Mouse (Mus musculus) left cerebral cortex, adult 2 months (tissue): ENCODE measurements around the gene Tsks. TPM values are rescaled to one million over a fixed set of nuclear protein-coding genes. Genes with fewer than 3 reads are reported as not detected.
A peak's percentile ranks its signal among the peaks of the same experiment; 100 is the strongest.

Experiments
- DNase-seq, 2 experiments: peaks; one replicate each; pipeline ENCODE4 v3.0.0; 2021 to 2022; ENCODE audit warnings: low spot score in 2 of 2, mixed read lengths in 1 of 2; ENCODE audit errors: extremely low spot score in 1 of 2
- H3K27ac ChIP-seq: fragments of 200-600 bp; 2 replicates; pipeline ENCODE4 v1.8.1; 2022
- H3K4me3 ChIP-seq: fragments of 200-600 bp; 2 replicates; pipeline ENCODE4 v1.8.1; 2022
- CTCF ChIP-seq: fragments of 200-600 bp; IDR thresholded peaks from 2 replicates; pipeline ENCODE4 v1.8.1; 2022; ENCODE audit warnings: antibody characterized with exemption, mild to moderate bottlenecking, moderate library complexity
- intact Hi-C: fragments of 180-260 bp; cut with DNase I; formaldehyde crosslinking; loops from one replicate; pipeline ENCODE4 v1.15.1; 2025
- long read RNA-seq, 2 experiments: library from polyadenylated mRNA; stranded (forward); transcript quantifications; one replicate each; pipeline ENCODE4 v2.0.0; 2021; ENCODE audit warnings: borderline mapping rate in 2 of 2
- total RNA-seq, 2 experiments: library from RNA; stranded (reverse); gene quantifications; 2 replicates each; pipeline ENCODE4 v1.2.3; 2021

The Tsks gene
- total RNA-seq: 1 to 10 TPM; 2.8 to 3.0 TPM
- long read RNA-seq, experiment 1, partial matches to known transcripts: 0 of 2 reads
- long read RNA-seq, experiment 1, other reads (novel, unspliced or antisense): 2 of 2 reads
- long read RNA-seq, experiment 2, partial matches to known transcripts: 1 of 3 reads
- long read RNA-seq, experiment 2, other reads (novel, unspliced or antisense): 2 of 3 reads

DNA sequence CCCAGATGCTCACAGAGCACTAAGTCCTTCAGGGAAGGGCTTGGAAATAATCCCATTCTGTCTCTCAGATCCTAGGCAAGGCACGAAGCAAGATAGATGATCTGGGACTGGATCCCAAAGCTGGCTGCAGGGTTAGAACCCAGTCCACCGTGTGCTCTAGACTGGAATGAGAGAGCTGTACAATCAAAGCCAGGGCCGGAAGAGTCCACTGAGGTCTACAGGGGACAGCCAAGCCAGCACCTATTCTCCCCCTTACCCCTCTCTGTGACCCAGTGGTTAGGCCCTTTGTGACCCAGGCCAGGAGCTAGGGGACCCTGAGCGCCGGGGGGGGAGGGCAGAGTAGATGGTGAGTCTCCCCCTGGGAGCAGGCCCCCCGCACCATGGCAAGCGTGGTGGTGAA is at the start of gene Tsks:
TSS of gene Tsks (plus strand) at position 301 of the 400 bp plus-strand sequence.
- no peak for TF ChIP-seq CTCF
- DNase-seq: no peak
- H3K4me3 ChIP-seq: no peak within 1 kb of the TSS
- H3K27ac ChIP-seq: no peak within 1 kb of the TSS
- intact Hi-C loops: no loop called here

DNA sequence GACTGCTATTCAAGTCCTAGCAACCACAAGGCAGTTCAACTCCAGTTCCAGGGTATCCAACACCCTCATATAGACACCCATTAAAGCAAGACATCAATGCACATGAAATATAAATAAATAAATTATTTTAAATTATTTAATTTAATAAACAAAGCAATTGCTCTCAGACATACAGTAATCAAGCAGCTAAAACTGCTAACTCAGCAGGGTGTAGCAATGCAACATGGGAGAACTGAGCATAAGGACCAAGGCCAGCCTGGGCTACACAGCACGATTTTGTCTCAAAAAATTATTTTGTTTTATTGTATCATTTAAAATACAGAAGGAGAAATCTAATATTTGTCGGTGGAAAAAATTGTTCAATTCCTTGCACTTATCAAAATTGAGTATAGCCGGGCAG is 48.8 kb upstream of the Tsks start:
- H3K4me3 ChIP-seq: no peak overlapping the region
- H3K27ac ChIP-seq: peak overlapping the region; percentile 100
- intact Hi-C loops: no loop called here
- DNase-seq: no peak
- TF ChIP-seq CTCF: no peak

DNA sequence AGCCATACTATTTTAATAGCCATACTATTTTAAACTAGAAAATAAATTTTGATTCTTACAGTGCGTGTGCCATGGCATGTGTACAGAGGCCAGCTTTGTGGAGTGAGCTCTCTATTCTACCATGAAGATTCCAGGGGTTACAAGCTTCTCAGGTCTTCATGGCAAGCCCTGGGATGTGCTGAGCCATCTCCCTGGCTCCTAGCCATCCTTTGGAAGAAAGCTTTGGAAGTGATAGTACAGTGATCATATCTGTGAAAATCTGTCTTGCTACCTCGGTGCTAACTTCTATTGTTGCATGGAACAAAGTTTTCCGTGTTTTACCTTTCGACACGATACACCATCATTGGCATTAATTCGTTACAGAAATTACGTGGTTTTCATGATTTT is 47.8 kb upstream of the Tsks start:
- Histone ChIP-seq H3K4me3 (peak overlapping the region; percentile 59), H3K27ac (peak overlapping the region; percentile 93)
- TF ChIP-seq CTCF: no peak
- intact Hi-C loops: no loop called here
- DNase-seq: no peak

DNA sequence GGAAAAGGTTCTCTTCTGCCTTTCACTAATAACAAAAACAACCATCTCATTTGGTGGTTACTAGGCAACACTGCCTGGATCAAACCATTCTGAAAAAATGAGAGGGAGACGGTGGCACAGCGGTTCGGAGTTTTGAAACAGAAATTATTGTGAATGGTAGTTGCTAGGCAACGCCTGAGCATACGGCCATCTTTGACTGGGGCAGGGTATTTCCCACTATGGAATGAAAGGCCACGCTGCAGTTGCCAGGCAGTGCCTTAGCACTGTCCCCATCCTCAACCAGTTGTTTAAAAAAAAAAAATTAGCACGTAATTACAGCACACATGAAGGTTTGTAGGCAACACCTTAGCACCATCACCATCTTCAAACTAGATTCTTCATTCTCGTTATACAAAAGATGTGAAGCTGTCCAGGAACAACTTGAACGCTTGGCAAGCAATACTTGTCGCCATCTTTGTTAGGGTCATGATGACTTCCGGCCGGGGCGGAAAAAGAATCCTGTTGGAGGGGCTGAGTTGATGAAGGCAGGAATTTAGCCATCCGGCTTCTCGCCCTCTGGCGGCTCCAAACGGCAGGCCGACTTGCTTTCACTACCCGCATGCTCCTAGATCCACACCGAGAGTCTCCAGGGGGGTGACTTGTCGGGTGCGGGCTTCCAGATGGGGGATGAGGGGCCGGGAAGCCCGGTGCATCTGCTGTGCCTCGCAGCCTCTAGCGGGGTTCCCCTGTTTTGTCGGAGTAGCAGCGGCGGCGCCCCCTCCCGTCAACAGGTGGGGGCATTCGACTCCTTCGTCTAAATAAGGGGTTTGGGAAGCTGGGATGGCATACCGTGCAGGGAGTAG is 47.2 kb upstream of the Tsks start, which contains the start of gene Fuz:
TSS of gene Fuz (plus strand) at position 487 of the 842 bp plus-strand sequence.
- peak; percentile 86 to 90 for DNase-seq
- Histone ChIP-seq H3K27ac (peak within 1 kb of the TSS; percentile 93), H3K4me3 (peak within 1 kb of the TSS; percentile 59)
- intact Hi-C loops: loop anchor here (1.0 kb wide), 1 partner anchor 27 kb away; the partner anchor contains the start of gene Ptov1
- peak; percentile 76 for TF ChIP-seq CTCF

DNA sequence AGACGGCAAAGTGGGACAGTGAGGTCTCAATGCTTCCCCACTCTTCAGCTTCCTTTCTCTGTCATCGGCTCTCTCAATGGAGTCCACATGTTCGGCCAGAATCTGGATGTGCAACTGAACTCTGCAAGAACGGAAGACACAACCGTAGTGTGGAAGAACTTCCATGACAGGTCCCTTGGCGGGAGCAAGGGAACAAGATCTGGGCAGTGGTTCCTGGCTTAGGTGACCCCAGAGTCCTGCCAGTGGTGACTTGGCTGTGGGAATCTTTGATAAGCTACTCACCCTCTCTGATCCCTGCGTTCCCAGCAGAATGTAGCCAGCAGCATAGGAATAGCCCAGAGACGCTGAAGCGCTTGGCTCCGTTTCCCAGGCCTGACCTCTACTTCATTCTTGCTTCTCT is 46.5 kb upstream of the Tsks start:
- intact Hi-C loops: loop anchor here (1.0 kb wide), 1 partner anchor 27 kb away; the partner anchor contains the start of gene Ptov1
- Histone ChIP-seq H3K4me3 (peak overlapping the region; percentile 59), H3K27ac (peak overlapping the region; percentile 93)
- no peak for DNase-seq
- no peak for TF ChIP-seq CTCF

DNA sequence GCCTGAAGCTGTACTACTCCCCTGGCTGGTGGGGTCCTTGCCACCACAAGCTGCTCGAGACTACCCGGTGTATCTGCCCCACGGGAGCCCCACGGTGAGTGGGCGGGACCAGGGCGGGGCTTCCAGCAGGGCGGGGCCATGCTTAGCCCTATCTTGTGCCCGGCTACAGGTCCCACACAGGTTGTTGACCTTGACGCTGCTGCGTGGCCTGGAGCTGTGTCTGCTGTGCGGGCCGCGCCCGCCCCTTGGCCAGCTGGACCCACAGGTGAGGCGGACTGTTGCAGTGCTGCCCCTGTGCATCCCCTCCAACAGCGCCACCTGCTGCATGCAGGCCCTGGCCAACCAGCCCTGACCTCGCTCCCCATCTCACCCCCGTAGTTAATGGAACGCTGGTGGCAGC is 44.4 kb upstream of the Tsks start:
- no peak overlapping the region for H3K4me3 ChIP-seq
- peak; percentile 27 for TF ChIP-seq CTCF
- DNase-seq: no peak
- H3K27ac ChIP-seq: no peak overlapping the region; the same call in 1 of the 2 replicates
- intact Hi-C loops: no loop called here

DNA sequence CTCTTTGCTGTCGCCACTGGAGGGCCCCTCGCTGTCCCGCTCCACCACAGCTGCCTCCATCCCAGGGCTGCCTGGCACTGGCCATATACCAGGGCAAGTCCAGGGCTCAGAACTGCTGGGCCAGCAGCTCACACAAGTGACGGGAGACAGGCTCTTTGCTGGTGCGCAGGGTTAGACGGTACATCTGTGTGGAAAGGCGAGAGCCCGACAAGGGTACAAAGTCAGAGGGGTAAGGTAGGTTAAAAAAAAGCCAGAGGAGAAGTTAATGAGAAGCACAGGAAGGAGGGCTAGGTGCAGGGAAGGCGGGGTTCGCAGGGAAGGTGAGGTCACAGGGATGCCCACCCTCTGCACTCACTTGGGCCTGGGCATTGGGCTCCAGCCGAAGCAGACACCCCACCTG is 42.4 kb upstream of the Tsks start:
- no peak for DNase-seq
- Histone ChIP-seq H3K27ac (peak overlapping the region; percentile 61), H3K4me3 (no peak overlapping the region)
- no peak for TF ChIP-seq CTCF
- intact Hi-C loops: loop anchor here (5.0 kb wide), 1 partner anchor 57 kb away; no protein-coding TSS in a partner anchor

DNA sequence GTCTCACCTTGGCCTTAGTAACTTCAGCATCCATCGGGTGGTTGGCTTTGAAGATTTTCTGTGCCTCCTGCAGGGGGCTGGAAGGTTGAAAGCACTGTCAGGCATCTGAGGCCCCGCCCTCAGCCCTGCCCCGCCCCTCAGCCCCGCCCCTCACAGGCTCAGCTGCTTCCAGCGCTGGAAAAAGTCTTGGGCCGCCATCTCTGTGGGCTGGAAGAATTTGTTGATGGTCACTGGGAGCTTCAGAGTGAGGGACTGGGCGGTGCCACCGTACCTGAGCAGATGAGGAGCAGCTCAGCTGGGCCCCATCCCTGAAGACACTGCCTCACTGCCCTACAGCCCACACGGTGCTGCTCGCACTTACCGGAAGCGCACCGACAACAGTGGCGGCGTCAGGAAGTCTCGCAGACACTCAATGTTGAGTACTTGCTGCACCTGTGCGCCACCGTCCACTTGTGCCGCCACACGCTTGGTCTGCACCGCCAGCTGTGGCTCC is 41.7 kb upstream of the Tsks start:
- no peak overlapping the region for H3K4me3 ChIP-seq
- DNase-seq: no peak
- H3K27ac ChIP-seq: peak overlapping the region; percentile 61
- peak; percentile 28 for TF ChIP-seq CTCF
- intact Hi-C loops: loop anchor here (5.0 kb wide), 1 partner anchor 56 kb away; no protein-coding TSS in a partner anchor

DNA sequence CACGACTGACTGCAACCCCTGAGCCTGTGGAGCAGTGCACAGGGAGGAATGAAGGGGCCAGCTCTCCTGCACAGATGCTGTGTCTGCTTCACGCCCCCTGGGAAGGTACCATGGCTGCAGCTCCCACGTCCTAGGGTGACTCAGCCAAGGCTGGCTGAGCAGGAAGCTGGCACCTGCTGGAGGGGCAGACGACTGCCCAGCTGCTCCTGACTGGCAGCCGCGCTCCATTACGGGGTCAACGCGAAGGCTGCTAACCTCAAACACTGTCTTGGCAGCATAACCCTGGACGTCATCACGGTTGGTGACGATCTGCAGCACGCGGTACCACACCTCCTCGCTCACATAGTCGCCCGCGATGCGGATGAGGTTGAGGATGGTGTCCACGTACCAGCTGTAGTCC is 37.6 kb upstream of the Tsks start:
- intact Hi-C loops: no loop called here
- peak in 1 of 2 experiments; percentile 68 for DNase-seq
- TF ChIP-seq CTCF: no peak
- peak overlapping the region; percentile 70 for H3K27ac ChIP-seq
- no peak overlapping the region for H3K4me3 ChIP-seq

DNA sequence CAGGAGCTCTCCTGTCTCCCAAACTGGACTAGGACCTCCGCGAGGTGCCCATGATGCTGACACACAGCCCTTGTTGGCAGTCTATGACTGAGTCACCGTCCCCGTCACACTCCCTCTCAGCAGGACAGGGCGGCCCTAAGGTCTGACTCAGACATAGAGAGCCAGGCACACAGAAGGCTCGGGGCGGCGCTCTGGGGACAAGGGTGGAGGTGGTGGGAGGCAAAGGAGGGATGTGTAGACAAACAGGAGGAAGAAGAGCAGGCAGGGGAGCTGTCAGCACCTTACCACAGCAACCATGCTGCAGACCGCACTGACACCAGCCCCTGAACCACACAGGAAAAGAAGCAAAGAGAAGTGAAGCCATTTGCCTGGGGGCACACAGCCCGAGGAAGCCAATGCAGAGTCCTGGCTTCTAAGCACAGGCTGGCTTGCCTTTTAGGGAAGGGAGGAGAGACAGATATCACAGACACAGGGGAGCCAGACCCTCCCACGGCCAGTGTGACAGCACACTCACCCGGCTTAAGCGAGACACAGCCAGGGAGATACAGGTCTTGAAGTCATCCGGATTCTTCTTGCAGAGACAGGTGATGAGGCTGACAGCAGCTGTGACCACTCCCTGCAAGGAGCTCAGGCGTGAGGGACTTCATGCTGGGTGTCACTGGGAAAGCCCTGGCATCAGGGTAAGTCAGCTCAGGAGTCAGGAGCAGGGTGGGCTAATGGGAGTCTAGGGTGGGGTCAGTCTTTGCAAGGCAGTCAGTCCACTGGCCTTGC is 34.1 kb upstream of the Tsks start:
- TF ChIP-seq CTCF: no peak
- DNase-seq: no peak
- peak overlapping the region; percentile 64 for H3K27ac ChIP-seq
- H3K4me3 ChIP-seq: no peak overlapping the region
- intact Hi-C loops: no loop called here

DNA sequence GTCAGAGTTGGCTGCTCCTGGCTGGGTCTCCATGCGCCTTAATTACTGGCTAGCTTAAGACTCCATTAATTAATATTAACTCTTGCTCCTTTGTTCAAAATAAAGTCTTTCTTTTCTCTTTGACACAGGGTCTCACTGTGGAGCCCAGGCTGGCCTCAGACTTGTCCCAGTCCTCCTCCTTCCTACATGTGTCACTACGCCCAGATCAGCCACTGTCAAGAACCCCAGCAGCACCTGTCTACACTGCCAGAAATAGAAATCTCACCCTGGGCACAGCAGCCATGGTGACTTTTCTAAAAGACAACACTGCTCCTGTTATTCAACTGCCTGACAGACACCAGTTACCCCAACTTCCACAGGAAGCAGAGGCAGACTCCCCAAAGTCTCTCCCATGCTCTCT is 28.6 kb upstream of the Tsks start:
- Histone ChIP-seq H3K27ac (no peak overlapping the region), H3K4me3 (no peak overlapping the region)
- DNase-seq: no peak
- TF ChIP-seq CTCF: no peak
- intact Hi-C loops: no loop called here

DNA sequence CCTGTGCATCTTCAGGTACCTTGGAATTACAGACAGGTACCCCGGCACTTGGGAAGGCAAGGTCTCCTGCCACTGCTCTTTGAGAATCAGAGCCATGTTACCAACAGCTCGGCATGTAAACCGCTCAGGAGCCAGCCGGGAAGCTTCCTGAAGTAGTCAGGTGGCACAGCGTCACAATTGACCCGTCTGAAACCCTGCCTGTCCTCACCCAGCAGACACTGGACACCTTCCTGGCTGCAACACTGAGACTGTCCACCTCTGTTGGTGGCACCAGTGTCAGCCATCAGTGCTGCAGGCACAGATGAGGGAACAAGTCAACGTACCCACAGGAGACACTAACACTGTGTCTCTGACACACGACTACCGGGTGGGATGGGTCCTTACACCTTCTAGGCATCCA is 27.7 kb upstream of the Tsks start:
- no peak for DNase-seq
- intact Hi-C loops: no loop called here
- no peak for TF ChIP-seq CTCF
- Histone ChIP-seq H3K4me3 (no peak overlapping the region), H3K27ac (no peak overlapping the region)
